In genomic region chr4:101336811-101337210, GRCm38 (mm10) we compare ENCODE assay signal across 21 mouse cellular contexts.
DNase-seq lines count a peak whose midpoint lies in the region; ATAC-seq lines count a peak whose summit lies in the region.
"Had no signal": no experiment of that assay in that cellular context is flagged by ENCODE, and none has a peak within 500 bp of the region (broad histone marks: within the 10 kb centered on the region; RNA-seq: fewer than 3 reads in every experiment).

No protein-coding gene starts in this region.

- H3K27ac ChIP-seq in intestine, embryonic 16.5 days (ENCODE audit: low read length), result no peak overlapping the region
- no peak overlapping the region for H3K27ac ChIP-seq in intestine, embryonic 15.5 days
- no peak overlapping the region for H3K27ac ChIP-seq in midbrain, embryonic 11.5 days (ENCODE audit: low read depth, low read length)
- no peak overlapping the region for H3K27ac ChIP-seq in midbrain, embryonic 15.5 days
- H3K27ac ChIP-seq: embryonic facial prominence, embryonic 12.5 days; forebrain, embryonic 13.5 days; heart, adult 2 months; hindbrain, embryonic 12.5 days; kidney, postnatal 0 days; layer of hippocampus, adult 2 months; limb, embryonic 15.5 days; midbrain, embryonic 10.5 days; stomach, embryonic 15.5 days had no signal

- no peaks in the 10 kb centered on the region for H3K36me3 ChIP-seq in intestine, embryonic 16.5 days (ENCODE audit: control insufficient read depth, insufficient read depth, low read length)
- no peaks in the 10 kb centered on the region for H3K36me3 ChIP-seq in intestine, embryonic 15.5 days
- H3K36me3 ChIP-seq in midbrain, embryonic 11.5 days (ENCODE audit: control insufficient read depth, insufficient read depth, low read length), result no peaks in the 10 kb centered on the region
- H3K36me3 ChIP-seq in midbrain, embryonic 15.5 days (replicated peaks), result no peaks in the 10 kb centered on the region
- H3K36me3 ChIP-seq: embryonic facial prominence, embryonic 12.5 days; hindbrain, embryonic 12.5 days; limb, embryonic 15.5 days; midbrain, embryonic 10.5 days; stomach, embryonic 15.5 days had no signal

- H3K9ac ChIP-seq in intestine, embryonic 16.5 days (ENCODE audit: low read depth, low read length), result no peak overlapping the region
- no peak overlapping the region for H3K9ac ChIP-seq in intestine, embryonic 15.5 days
- H3K9ac ChIP-seq in midbrain, embryonic 11.5 days (ENCODE audit: low read length), result no peak overlapping the region
- H3K9ac ChIP-seq in midbrain, embryonic 15.5 days, result no peak overlapping the region
- H3K9ac ChIP-seq: embryonic facial prominence, embryonic 12.5 days; forebrain, embryonic 13.5 days; hindbrain, embryonic 12.5 days; limb, embryonic 15.5 days; stomach, embryonic 15.5 days had no signal

- peak; percentile 58 to 81 for DNase-seq in adrenal gland, adult (ENCODE audit: inconsistent age in 2 of 2, low spot score in 1 of 2)
- no peak for DNase-seq in adrenal gland, adult 18-20 months (ENCODE audit: low spot score in 2 of 2)
- peak; percentile 49 for DNase-seq in midbrain, embryonic 11.5 days (ENCODE audit: low spot score, missing footprints)
- peak; percentile 51 for DNase-seq in testis, postnatal 14 days (ENCODE audit: low spot score)
- DNase-seq in thymus, postnatal 10 days (ENCODE audit: low spot score in 2 of 2), result no peak
- DNase-seq: gastrocnemius, postnatal 10 days; heart, adult 2 months; layer of hippocampus, postnatal 36 days; lung, postnatal 36 days had no signal

- H3K4me2 ChIP-seq in intestine, embryonic 16.5 days (ENCODE audit: low read depth, low read length), result no peak overlapping the region
- H3K4me2 ChIP-seq in intestine, embryonic 15.5 days (replicated peaks), result no peak overlapping the region
- H3K4me2 ChIP-seq in midbrain, embryonic 11.5 days, result no peak overlapping the region
- H3K4me2 ChIP-seq in midbrain, embryonic 15.5 days, result no peak overlapping the region
- H3K4me2 ChIP-seq: embryonic facial prominence, embryonic 12.5 days; forebrain, embryonic 13.5 days; hindbrain, embryonic 12.5 days; limb, embryonic 15.5 days; stomach, embryonic 15.5 days had no signal

- no peak overlapping the region for H3K4me3 ChIP-seq in intestine, embryonic 16.5 days (ENCODE audit: low read length)
- H3K4me3 ChIP-seq in intestine, embryonic 15.5 days (replicated peaks), result no peak overlapping the region
- H3K4me3 ChIP-seq in midbrain, embryonic 11.5 days (ENCODE audit: low read depth, low read length), result no peak overlapping the region
- H3K4me3 ChIP-seq in midbrain, embryonic 15.5 days, result no peak overlapping the region
- H3K4me3 ChIP-seq: embryonic facial prominence, embryonic 12.5 days; erythroblast, embryonic 14.5 days; forebrain, embryonic 13.5 days; heart, adult 2 months; hindbrain, embryonic 12.5 days; layer of hippocampus, adult 2 months; limb, embryonic 15.5 days; midbrain, embryonic 10.5 days; stomach, embryonic 15.5 days had no signal

- no peaks in the 10 kb centered on the region for H3K27me3 ChIP-seq in intestine, embryonic 16.5 days (replicated peaks; ENCODE audit: control insufficient read depth, insufficient read depth, low read length)
- no peaks in the 10 kb centered on the region for H3K27me3 ChIP-seq in intestine, embryonic 15.5 days (replicated peaks)
- H3K27me3 ChIP-seq in midbrain, embryonic 11.5 days (ENCODE audit: control insufficient read depth, insufficient read depth, low read length), result no peaks in the 10 kb centered on the region
- no peaks in the 10 kb centered on the region for H3K27me3 ChIP-seq in midbrain, embryonic 15.5 days (replicated peaks)
- H3K27me3 ChIP-seq: embryonic facial prominence, embryonic 12.5 days; forebrain, embryonic 13.5 days; hindbrain, embryonic 12.5 days; limb, embryonic 15.5 days; stomach, embryonic 15.5 days had no signal

- 32% methylated on average over 4 of the region's 4 CpGs for WGBS in intestine, embryonic 16.5 days
- 31% methylated on average over 4 of the region's 4 CpGs for WGBS in intestine, embryonic 15.5 days
- 83% methylated on average over 4 of the region's 4 CpGs for WGBS in midbrain, embryonic 11.5 days
- 77% methylated on average over 4 of the region's 4 CpGs for WGBS in midbrain, embryonic 15.5 days

- no peaks in the 10 kb centered on the region for H3K9me3 ChIP-seq in intestine, embryonic 16.5 days (ENCODE audit: control insufficient read depth, low read length)
- H3K9me3 ChIP-seq in intestine, embryonic 15.5 days, result no peaks in the 10 kb centered on the region
- H3K9me3 ChIP-seq in midbrain, embryonic 11.5 days (ENCODE audit: control insufficient read depth, low read length), result no peaks in the 10 kb centered on the region
- no peaks in the 10 kb centered on the region for H3K9me3 ChIP-seq in midbrain, embryonic 15.5 days
- H3K9me3 ChIP-seq: embryonic facial prominence, embryonic 12.5 days; forebrain, embryonic 13.5 days; hindbrain, embryonic 12.5 days; limb, embryonic 15.5 days; midbrain, embryonic 10.5 days; stomach, embryonic 15.5 days had no signal

- peak; percentile 53 for ATAC-seq in intestine, embryonic 16.5 days
- no peak for ATAC-seq in intestine, embryonic 15.5 days
- no peak for ATAC-seq in midbrain, embryonic 11.5 days (ENCODE audit: low FRiP score)
- ATAC-seq in midbrain, embryonic 15.5 days (replicated peaks), result no peak
- ATAC-seq: forebrain, embryonic 13.5 days had no signal

- no peaks in the 10 kb centered on the region for H3K4me1 ChIP-seq in intestine, embryonic 16.5 days (ENCODE audit: control insufficient read depth, insufficient read depth, low read length)
- H3K4me1 ChIP-seq in intestine, embryonic 15.5 days (replicated peaks), result no peaks in the 10 kb centered on the region; the same call in 1 of the 2 replicates
- H3K4me1 ChIP-seq in midbrain, embryonic 11.5 days (ENCODE audit: control insufficient read depth, insufficient read depth, low read length), result no peaks in the 10 kb centered on the region
- no peaks in the 10 kb centered on the region for H3K4me1 ChIP-seq in midbrain, embryonic 15.5 days
- H3K4me1 ChIP-seq: embryonic facial prominence, embryonic 12.5 days; hindbrain, embryonic 12.5 days; limb, embryonic 15.5 days; midbrain, embryonic 10.5 days; stomach, embryonic 15.5 days had no signal

Comparison
In these comparisons a context has a peak if more than half of its experiments do, and no peak if none do; other contexts are left out.
1. DNase-seq: peak in adrenal gland, adult (2 of 2), midbrain, embryonic 11.5 days (single experiment) and testis, postnatal 14 days (single experiment); none in adrenal gland, adult 18-20 months (0 of 2) and thymus, postnatal 10 days (0 of 2).